Mouse (Mus musculus) erythroblast, embryonic 14.5 days (primary cell): ENCODE measurements around the gene Shroom3.

ENCODE experiments used
- GATA1 ChIP-seq: IDR thresholded peaks from 2 replicates; pipeline ENCODE4 v1.6.1; 2012; ENCODE audit warnings: low read length, inconsistent platforms, mixed read lengths
- TAL1 ChIP-seq: IDR thresholded peaks from 3 replicates; pipeline ENCODE4 v1.6.1; 2012; ENCODE audit warnings: low read length, inconsistent platforms, mixed read lengths

GRCm38 (mm10) chr5:92834513-92834912 lies 151.3 kb downstream of the Shroom3 start:
- TF ChIP-seq TAL1, result no peak
- no peak for TF ChIP-seq GATA1
